Mouse (Mus musculus): Measurements from ENCODE around the gene Hist1h3c. TPM values are rescaled to one million over a fixed set of nuclear protein-coding genes. Genes with fewer than 3 reads are reported as not detected.
A peak's percentile ranks its signal among the peaks of the same experiment; 100 is the strongest.
"Not testable (repeated sequence)": the region's sequence is repeated elsewhere in the genome, so short reads cannot be mapped to it uniquely, and the experiment has no call there.

Hist1h3c gene
- polyA plus RNA-seq, 1 experiment from 2014 or later, result 10.6 TPM

- H3K9me3 ChIP-seq (ENCODE audit: control insufficient read depth, low read length); H3K27me3 ChIP-seq (ENCODE audit: control insufficient read depth, insufficient read depth, low read length); H3K36me3 ChIP-seq (ENCODE audit: control insufficient read depth, insufficient read depth, low read length); H3K4me1 ChIP-seq (replicated peaks; ENCODE audit: control insufficient read depth, insufficient read depth, low read length): not testable (repeated sequence)
- ATAC-seq (replicated peaks; ENCODE audit: low FRiP score) (peak; percentile 91), DNase-seq (ENCODE audit: low spot score) (peak; percentile 91)
- peak within 1 kb of the TSS; percentile 36 for H3K4me3 ChIP-seq (ENCODE audit: low read depth, low read length)
- WGBS, result under 1% methylated on average over 16 of the region's 47 CpGs
- H3K4me2 ChIP-seq (ENCODE audit: low read depth, low read length, severe bottlenecking), result peak within 1 kb of the TSS; percentile 56
- H3K9ac ChIP-seq (ENCODE audit: low read length), result peak within 1 kb of the TSS; percentile 74
- H3K27ac ChIP-seq (ENCODE audit: low read depth, low read length), result peak within 1 kb of the TSS; percentile 97
Observed at GRCm38 (mm10) chr13:23752067-23752741, 6.8 kb upstream of the Hist1h3c start, which contains the start of gene Hist1h3b. TSS of gene Hist1h3b (plus strand) at chr13:23752267.

DNA sequence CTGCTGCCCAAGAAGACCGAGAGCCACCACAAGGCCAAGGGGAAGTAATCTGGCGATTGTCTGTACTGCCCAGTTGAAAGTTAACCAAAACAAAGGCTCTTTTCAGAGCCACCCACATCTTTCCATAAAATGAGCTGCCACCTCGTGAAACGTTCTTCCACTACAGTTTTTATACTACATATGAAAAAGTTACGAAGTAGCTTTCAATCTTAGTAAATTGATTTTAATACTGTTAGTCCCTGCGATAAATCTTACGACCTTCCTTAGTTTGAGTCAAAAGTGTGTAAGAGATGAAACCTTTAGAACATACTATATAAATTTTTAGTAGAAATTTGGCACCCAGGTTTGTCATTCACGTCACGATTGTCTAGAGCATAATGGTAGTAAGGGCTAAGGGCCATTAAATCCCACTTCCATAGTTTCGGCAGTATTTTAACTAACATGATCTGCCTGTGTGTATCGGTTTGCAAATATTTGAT lies 6.1 kb upstream of the Hist1h3c start:
- peak overlapping the region; percentile 97 for H3K27ac ChIP-seq (ENCODE audit: low read depth, low read length)
- H3K9ac ChIP-seq (ENCODE audit: low read length), result peak overlapping the region; percentile 72
- no peaks in the 10 kb centered on the region for H3K36me3 ChIP-seq (ENCODE audit: control insufficient read depth, insufficient read depth, low read length)
- ATAC-seq (replicated peaks; ENCODE audit: low FRiP score), result peak; percentile 31; the same call in 1 of the 2 replicates
- H3K4me3 ChIP-seq (ENCODE audit: low read depth, low read length), result peak overlapping the region; percentile 36
- H3K9me3 ChIP-seq (ENCODE audit: control insufficient read depth, low read length), result no peaks in the 10 kb centered on the region
- H3K4me2 ChIP-seq (ENCODE audit: low read depth, low read length, severe bottlenecking), result peak overlapping the region; percentile 40
- no peaks in the 10 kb centered on the region for H3K27me3 ChIP-seq (ENCODE audit: control insufficient read depth, insufficient read depth, low read length)
- no peaks in the 10 kb centered on the region; the same call in 1 of the 2 replicates for H3K4me1 ChIP-seq (replicated peaks; ENCODE audit: control insufficient read depth, insufficient read depth, low read length)
- no peak for DNase-seq (ENCODE audit: low spot score)
- under 1% methylated on average over 11 of the region's 11 CpGs for WGBS

- H3K4me2 ChIP-seq (ENCODE audit: low read depth, low read length, severe bottlenecking), result peak within 1 kb of the TSS; percentile 40
- H3K27ac ChIP-seq (ENCODE audit: low read depth, low read length), result peak within 1 kb of the TSS; percentile 97
- peak within 1 kb of the TSS; percentile 72 for H3K9ac ChIP-seq (ENCODE audit: low read length)
- peak; percentile 58 for ATAC-seq (replicated peaks; ENCODE audit: low FRiP score)
- peak; percentile 89 for DNase-seq (ENCODE audit: low spot score)
- under 1% methylated on average over 27 of the region's 47 CpGs for WGBS
- not testable (repeated sequence) for H3K4me1 ChIP-seq (replicated peaks; ENCODE audit: control insufficient read depth, insufficient read depth, low read length); H3K27me3 ChIP-seq (ENCODE audit: control insufficient read depth, insufficient read depth, low read length); H3K9me3 ChIP-seq (ENCODE audit: control insufficient read depth, low read length); H3K36me3 ChIP-seq (ENCODE audit: control insufficient read depth, insufficient read depth, low read length)
- H3K4me3 ChIP-seq (ENCODE audit: low read depth, low read length), result peak within 1 kb of the TSS; percentile 36
Observed at GRCm38 (mm10) chr13:23750839-23751477, 5.6 kb upstream of the Hist1h3c start, which contains the start of gene Hist1h2ab. TSS of gene Hist1h2ab (plus strand) at chr13:23751126.

- Histone ChIP-seq H3K4me2 (ENCODE audit: low read depth, low read length, severe bottlenecking) (no peak overlapping the region), H3K27ac (ENCODE audit: low read depth, low read length) (peak overlapping the region; percentile 97), H3K27me3 (ENCODE audit: control insufficient read depth, insufficient read depth, low read length) (no peaks in the 10 kb centered on the region), H3K9ac (ENCODE audit: low read length) (no peak overlapping the region), H3K4me3 (ENCODE audit: low read depth, low read length) (no peak overlapping the region), H3K36me3 (ENCODE audit: control insufficient read depth, insufficient read depth, low read length) (no peaks in the 10 kb centered on the region), H3K9me3 (ENCODE audit: control insufficient read depth, low read length) (no peaks in the 10 kb centered on the region), H3K4me1 (replicated peaks; ENCODE audit: control insufficient read depth, insufficient read depth, low read length) (no peaks in the 10 kb centered on the region; the same call in 1 of the 2 replicates)
- ATAC-seq (replicated peaks; ENCODE audit: low FRiP score), result no peak
- WGBS, result 92% methylated on average over 5 of the region's 5 CpGs
- DNase-seq (ENCODE audit: low spot score), result no peak
Observed at GRCm38 (mm10) chr13:23749563-23750121, 4.2 kb upstream of the Hist1h3c start.

GRCm38 (mm10) chr13:23747892-23748288 lies 2.5 kb upstream of the Hist1h3c start:
- no peak for ATAC-seq (replicated peaks; ENCODE audit: low FRiP score)
- Histone ChIP-seq H3K4me1 (replicated peaks; ENCODE audit: control insufficient read depth, insufficient read depth, low read length) (no peaks in the 10 kb centered on the region; the same call in 1 of the 2 replicates), H3K9me3 (ENCODE audit: control insufficient read depth, low read length) (no peaks in the 10 kb centered on the region), H3K27me3 (ENCODE audit: control insufficient read depth, insufficient read depth, low read length) (no peaks in the 10 kb centered on the region), H3K27ac (ENCODE audit: low read depth, low read length) (peak overlapping the region; percentile 99), H3K9ac (ENCODE audit: low read length) (peak overlapping the region; percentile 72), H3K4me2 (ENCODE audit: low read depth, low read length, severe bottlenecking) (peak overlapping the region; percentile 35; the same call in 1 of the 2 replicates), H3K4me3 (ENCODE audit: low read depth, low read length) (no peak overlapping the region; the same call in 1 of the 2 replicates), H3K36me3 (ENCODE audit: control insufficient read depth, insufficient read depth, low read length) (no peaks in the 10 kb centered on the region)
- WGBS, result 6% methylated on average over 4 of the region's 4 CpGs
- no peak for DNase-seq (ENCODE audit: low spot score)

DNA sequence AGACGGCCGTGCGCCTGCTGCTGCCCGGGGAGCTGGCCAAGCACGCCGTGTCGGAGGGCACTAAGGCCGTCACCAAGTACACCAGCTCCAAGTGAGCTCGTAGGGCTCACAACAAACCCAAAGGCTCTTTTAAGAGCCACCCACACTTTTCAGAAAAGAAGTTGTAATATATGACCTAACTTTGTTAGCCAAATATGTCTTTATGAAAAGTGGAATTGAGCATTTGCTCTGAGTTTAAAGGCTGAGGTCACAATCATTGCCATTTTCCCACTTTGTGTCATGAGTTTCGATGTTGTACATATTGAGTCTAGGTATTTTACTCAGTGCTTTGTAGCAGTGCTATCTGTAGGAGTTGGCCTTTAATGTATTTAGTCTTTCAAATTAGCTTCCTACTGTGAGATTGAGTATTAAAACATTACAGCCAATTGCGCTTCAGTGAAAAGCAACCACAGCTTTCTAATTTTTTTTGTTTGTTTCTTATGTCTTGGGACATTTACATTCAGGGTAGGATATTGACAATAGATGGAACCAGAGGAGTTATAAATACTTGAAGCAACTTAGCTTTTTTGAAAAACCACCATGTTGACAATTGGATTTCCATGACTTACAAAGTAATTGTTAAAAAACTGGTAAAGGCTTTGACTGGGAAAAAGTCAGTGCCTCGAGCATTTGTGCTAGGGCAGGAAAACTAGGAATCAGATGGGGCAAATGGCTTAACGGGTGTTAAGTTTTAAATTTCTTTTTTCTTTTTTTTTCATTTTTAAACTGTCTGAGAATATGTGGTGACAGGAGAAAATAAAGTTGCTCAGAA lies 1.9 kb upstream of the Hist1h3c start:
- 2% methylated on average over 13 of the region's 13 CpGs for WGBS
- Histone ChIP-seq H3K36me3 (ENCODE audit: control insufficient read depth, insufficient read depth, low read length) (no peaks in the 10 kb centered on the region), H3K9me3 (ENCODE audit: control insufficient read depth, low read length) (no peaks in the 10 kb centered on the region), H3K4me3 (ENCODE audit: low read depth, low read length) (peak overlapping the region; percentile 38), H3K9ac (ENCODE audit: low read length) (peak overlapping the region; percentile 72), H3K27me3 (ENCODE audit: control insufficient read depth, insufficient read depth, low read length) (no peaks in the 10 kb centered on the region), H3K4me2 (ENCODE audit: low read depth, low read length, severe bottlenecking) (peak overlapping the region; percentile 60), H3K27ac (ENCODE audit: low read depth, low read length) (peak overlapping the region; percentile 99), H3K4me1 (replicated peaks; ENCODE audit: control insufficient read depth, insufficient read depth, low read length) (no peaks in the 10 kb centered on the region; the same call in 1 of the 2 replicates)
- no peak for DNase-seq (ENCODE audit: low spot score)
- peak; percentile 1; the same call in 1 of the 2 replicates for ATAC-seq (replicated peaks; ENCODE audit: low FRiP score)

- DNase-seq (ENCODE audit: low spot score) (peak; percentile 87), ATAC-seq (replicated peaks; ENCODE audit: low FRiP score) (peak; percentile 90)
- H3K9me3 ChIP-seq (ENCODE audit: control insufficient read depth, low read length); H3K27me3 ChIP-seq (ENCODE audit: control insufficient read depth, insufficient read depth, low read length); H3K36me3 ChIP-seq (ENCODE audit: control insufficient read depth, insufficient read depth, low read length); H3K4me1 ChIP-seq (replicated peaks; ENCODE audit: control insufficient read depth, insufficient read depth, low read length): not testable (repeated sequence)
- Histone ChIP-seq H3K4me2 (ENCODE audit: low read depth, low read length, severe bottlenecking) (peak within 1 kb of the TSS; percentile 60), H3K4me3 (ENCODE audit: low read depth, low read length) (peak within 1 kb of the TSS; percentile 38), H3K9ac (ENCODE audit: low read length) (peak within 1 kb of the TSS; percentile 81), H3K27ac (ENCODE audit: low read depth, low read length) (peak within 1 kb of the TSS; percentile 99)
- under 1% methylated on average over 36 of the region's 58 CpGs for WGBS
Observed at GRCm38 (mm10) chr13:23746201-23747080, 1.0 kb upstream of the Hist1h3c start, which contains the start of gene Hist1h2bb. TSS of gene Hist1h2bb (plus strand) at chr13:23746734.
